Mouse (Mus musculus): ENCODE data around the gene Elk4. TPM values are rescaled to one million over a fixed set of nuclear protein-coding genes. Genes with fewer than 3 reads are reported as not detected.

Elk4 gene
- 10 to 100 TPM in 1 of 2 experiments, 1 to 10 TPM in 1; 1.8 to 18.2 TPM for polyA plus RNA-seq (2012; fragmentation: generic; extraction: Trizol)

GRCm38 (mm10) chr1:132007282-132007815 is at the start of gene Elk4:
Elk4 (plus strand) TSS chr1:132007607.

GRCm38 (mm10) chr1:131962606-131963084 is 44.8 kb upstream of the Elk4 start, which contains the start of gene Slc45a3:
Slc45a3 (plus strand) TSS chr1:131962967.

GRCm38 (mm10) chr1:132067261-132068255 is 60.2 kb downstream of the Elk4 start, which contains the start of gene Mfsd4a:
Mfsd4a (minus strand) TSS chr1:132068062.

Other genes starting within 250 kb of the Elk4 start
- gene Pm20d1, start 210.2 kb upstream of the Elk4 start, polyA plus RNA-seq (2012; fragmentation: generic; extraction: Trizol), result not detected
- gene Slc41a1, start 180.1 kb upstream of the Elk4 start, polyA plus RNA-seq (2012; fragmentation: generic; extraction: Trizol), result 10 to 100 TPM in 1 of 2 experiments, 1 to 10 TPM in 1; 2.0 to 10.4 TPM
- 1 to 10 TPM; 2.5 to 6.3 TPM for gene Rab29, start 140.4 kb upstream of the Elk4 start, polyA plus RNA-seq (2012; fragmentation: generic; extraction: Trizol)
- 10 to 100 TPM; 14.0 to 26.5 TPM for gene Nucks1, start 97.1 kb upstream of the Elk4 start, polyA plus RNA-seq (2012; fragmentation: generic; extraction: Trizol)
- gene Slc45a3, start 44.6 kb upstream of the Elk4 start, polyA plus RNA-seq (2012; fragmentation: generic; extraction: Trizol), result 1 to 10 TPM in 1 of 2 experiments, under 1 TPM in 1; 0.82 to 2.2 TPM
- 1 to 10 TPM in 1 of 2 experiments, under 1 TPM in 1; 0.18 to 6.7 TPM for gene Mfsd4a, start 60.5 kb downstream of the Elk4 start, polyA plus RNA-seq (2012; fragmentation: generic; extraction: Trizol)
- gene Cdk18, start 132.1 kb downstream of the Elk4 start, polyA plus RNA-seq (2012; fragmentation: generic; extraction: Trizol), result 10 to 100 TPM in 1 of 2 experiments, 1 to 10 TPM in 1; 4.0 to 10.3 TPM
- under 1 TPM; 0.02 to 0.17 TPM for gene Lemd1, start 183.8 kb downstream of the Elk4 start, polyA plus RNA-seq (2012; fragmentation: generic; extraction: Trizol)
- under 1 TPM; under 0.01 to 0.09 TPM for gene AC124108.1, start 183.8 kb downstream of the Elk4 start, polyA plus RNA-seq (2012; fragmentation: generic; extraction: Trizol)
- not detected for gene Gm10188, start 222.2 kb downstream of the Elk4 start, polyA plus RNA-seq (2012; fragmentation: generic; extraction: Trizol)

Data from C3H10T1/2 (cell line).